Comparison of ENCODE assay signal across 8 mouse cellular contexts in genomic region chr17:49429471-49430129, GRCm38 (mm10). TPM values are rescaled to one million over a fixed set of nuclear protein-coding genes. Genes with fewer than 3 reads are reported as not detected.
A peak's percentile ranks its signal among the peaks of the same experiment; 100 is the strongest.
DNase-seq lines count a peak whose midpoint lies in the region; ATAC-seq lines count a peak whose summit lies in the region.

No protein-coding gene starts in this region.

- DNase-seq in hindbrain, embryonic 11.5 days (ENCODE audit: low spot score) = no peak
- peak; percentile 2 for DNase-seq in urinary bladder, postnatal 14 days (ENCODE audit: low spot score)
- no peak for DNase-seq in urinary bladder, postnatal 25 days (ENCODE audit: low spot score)
- DNase-seq in intestine, embryonic 14.5 days (ENCODE audit: low spot score) = no peak
- no peak for DNase-seq in adrenal gland, adult 8-10 months
- no peak for DNase-seq in left cerebral cortex, postnatal 10 days (ENCODE audit: extremely low spot score in 1 of 2, low spot score in 2 of 2)

- peaks cover 9% of the 10 kb centered on the region for H3K36me3 ChIP-seq in hindbrain, embryonic 13.5 days
- no peaks in the 10 kb centered on the region for H3K36me3 ChIP-seq in hindbrain, embryonic 11.5 days (ENCODE audit: control insufficient read depth, insufficient read depth, low read length)
- 0 out of 2 replicates have a peak, but pooled peaks cover 9% of the 10 kb centered on the region for H3K36me3 ChIP-seq in intestine, embryonic 14.5 days (ENCODE audit: control insufficient read depth, insufficient read depth, low read length)
- peaks cover 13% of the 10 kb centered on the region; the same call in 1 of the 2 replicates for H3K36me3 ChIP-seq in stomach, embryonic 16.5 days (ENCODE audit: control insufficient read depth, insufficient read depth, low read length)

- no peak for ATAC-seq in hindbrain, embryonic 13.5 days (ENCODE audit: low FRiP score)
- ATAC-seq in hindbrain, embryonic 11.5 days (ENCODE audit: low FRiP score) = no peak
- ATAC-seq in intestine, embryonic 14.5 days (replicated peaks; ENCODE audit: low FRiP score, low TSS enrichment, low read depth) = no peak
- ATAC-seq in stomach, embryonic 16.5 days (ENCODE audit: insufficient read depth, low FRiP score) = no peak

- no peak overlapping the region for H3K27ac ChIP-seq in hindbrain, embryonic 13.5 days
- H3K27ac ChIP-seq in hindbrain, embryonic 11.5 days (ENCODE audit: low read depth, low read length) = no peak overlapping the region
- H3K27ac ChIP-seq in intestine, embryonic 14.5 days (ENCODE audit: low read depth) = 0 out of 2 replicates have a peak overlapping the region, but pooled peaks have one; percentile 2
- peak overlapping the region; percentile 11; the same call in 1 of the 2 replicates for H3K27ac ChIP-seq in stomach, embryonic 16.5 days (ENCODE audit: low read length)

- no peak overlapping the region for H3K4me3 ChIP-seq in hindbrain, embryonic 13.5 days
- H3K4me3 ChIP-seq in hindbrain, embryonic 11.5 days (ENCODE audit: low read depth, low read length) = no peak overlapping the region
- peak overlapping the region; percentile 81 for H3K4me3 ChIP-seq in intestine, embryonic 14.5 days (ENCODE audit: low read depth, low read length)
- peak overlapping the region; percentile 83 for H3K4me3 ChIP-seq in stomach, embryonic 16.5 days (replicated peaks; ENCODE audit: low read length)

- 93% methylated on average over 6 of the region's 6 CpGs for WGBS in hindbrain, embryonic 13.5 days
- 92% methylated on average over 6 of the region's 6 CpGs for WGBS in hindbrain, embryonic 11.5 days
- WGBS in intestine, embryonic 14.5 days = 73% methylated on average over 6 of the region's 6 CpGs
- 80% methylated on average over 6 of the region's 6 CpGs for WGBS in stomach, embryonic 16.5 days

- intact Hi-C loops in left cerebral cortex, postnatal 10 days (cut with DNase I) = no loop called here

- no peaks in the 10 kb centered on the region for H3K9me3 ChIP-seq in hindbrain, embryonic 13.5 days
- H3K9me3 ChIP-seq in hindbrain, embryonic 11.5 days (ENCODE audit: control insufficient read depth, low read length) = no peaks in the 10 kb centered on the region
- H3K9me3 ChIP-seq in intestine, embryonic 14.5 days (ENCODE audit: control insufficient read depth, low read length) = no peaks in the 10 kb centered on the region
- H3K9me3 ChIP-seq in stomach, embryonic 16.5 days (replicated peaks; ENCODE audit: control insufficient read depth, low read length) = no peaks in the 10 kb centered on the region

- peak overlapping the region; percentile 90; the same call in 1 of the 2 replicates for H3K9ac ChIP-seq in hindbrain, embryonic 13.5 days
- H3K9ac ChIP-seq in hindbrain, embryonic 11.5 days (ENCODE audit: low read depth, low read length) = no peak overlapping the region
- H3K9ac ChIP-seq in intestine, embryonic 14.5 days (ENCODE audit: low read length) = no peak overlapping the region
- peak overlapping the region; percentile 53 for H3K9ac ChIP-seq in stomach, embryonic 16.5 days (ENCODE audit: low read length)

- H3K27me3 ChIP-seq in hindbrain, embryonic 13.5 days = no peaks in the 10 kb centered on the region
- H3K27me3 ChIP-seq in hindbrain, embryonic 11.5 days (ENCODE audit: control insufficient read depth, insufficient read depth, low read length) = no peaks in the 10 kb centered on the region
- no peaks in the 10 kb centered on the region for H3K27me3 ChIP-seq in intestine, embryonic 14.5 days (replicated peaks; ENCODE audit: control insufficient read depth, insufficient read depth, low read length)
- no peaks in the 10 kb centered on the region for H3K27me3 ChIP-seq in stomach, embryonic 16.5 days (ENCODE audit: control insufficient read depth, insufficient read depth, low read length)

- peak overlapping the region; percentile 82 for H3K4me2 ChIP-seq in hindbrain, embryonic 13.5 days
- H3K4me2 ChIP-seq in hindbrain, embryonic 11.5 days (replicated peaks; ENCODE audit: low read depth, low read length) = no peak overlapping the region
- peak overlapping the region; percentile 97 for H3K4me2 ChIP-seq in intestine, embryonic 14.5 days (ENCODE audit: low read length)
- H3K4me2 ChIP-seq in stomach, embryonic 16.5 days (ENCODE audit: low read depth, low read length) = peak overlapping the region; percentile 92

- H3K4me1 ChIP-seq in hindbrain, embryonic 13.5 days (replicated peaks) = peaks cover 34% of the 10 kb centered on the region
- H3K4me1 ChIP-seq in hindbrain, embryonic 11.5 days (replicated peaks; ENCODE audit: control insufficient read depth, insufficient read depth, low read length) = peaks cover 5% of the 10 kb centered on the region; the same call in 1 of the 2 replicates
- peaks cover 19% of the 10 kb centered on the region for H3K4me1 ChIP-seq in intestine, embryonic 14.5 days (replicated peaks; ENCODE audit: control insufficient read depth, insufficient read depth, low read length)
- H3K4me1 ChIP-seq in stomach, embryonic 16.5 days (ENCODE audit: control insufficient read depth, insufficient read depth, low read length) = peaks cover 30% of the 10 kb centered on the region

RNA-seq across cellular contexts. Expression of gene Mocs1, which starts 1.4 kb away (rescaled TPM):
- polyA plus RNA-seq in hindbrain, embryonic 13.5 days (2015; fragmentation: Nextera tagmentation; extraction: Ambion mirVana) = 3.5 and 4.2 TPM in 2 replicates
- 5.6 and 6.4 TPM in 2 replicates for polyA plus RNA-seq in hindbrain, embryonic 11.5 days (2014; fragmentation: Nextera tagmentation; extraction: Ambion mirVana)
- polyA plus RNA-seq in intestine, embryonic 14.5 days (2014; fragmentation: Nextera tagmentation; extraction: Ambion mirVana) = 7.8 and 8.7 TPM in 2 replicates
- 7.3 and 8.2 TPM in 2 replicates for polyA plus RNA-seq in stomach, embryonic 16.5 days (2015; fragmentation: Nextera tagmentation; extraction: Ambion mirVana)
- 10 to 100 TPM; 50.7 to 57.1 (median 53.5) TPM for total RNA-seq in adrenal gland, adult 8-10 months (2022)
- 10 to 100 TPM; 10.6 to 11.5 TPM for total RNA-seq in left cerebral cortex, postnatal 10 days (2021)

Comparison
In these comparisons a context has a peak if more than half of its experiments do, and no peak if none do; other contexts are left out.
1. H3K9ac ChIP-seq: peak in hindbrain, embryonic 13.5 days (single experiment) and stomach, embryonic 16.5 days (single experiment); none in hindbrain, embryonic 11.5 days (single experiment) and intestine, embryonic 14.5 days (single experiment).
2. H3K27ac ChIP-seq: peak in intestine, embryonic 14.5 days (single experiment) and stomach, embryonic 16.5 days (single experiment); none in hindbrain, embryonic 13.5 days (single experiment) and hindbrain, embryonic 11.5 days (single experiment).
3. H3K4me3 ChIP-seq: peak in intestine, embryonic 14.5 days (single experiment) and stomach, embryonic 16.5 days (single experiment); none in hindbrain, embryonic 13.5 days (single experiment) and hindbrain, embryonic 11.5 days (single experiment).